ENCODE assay signal across 16 mouse cellular contexts in the genomic region with DNA sequence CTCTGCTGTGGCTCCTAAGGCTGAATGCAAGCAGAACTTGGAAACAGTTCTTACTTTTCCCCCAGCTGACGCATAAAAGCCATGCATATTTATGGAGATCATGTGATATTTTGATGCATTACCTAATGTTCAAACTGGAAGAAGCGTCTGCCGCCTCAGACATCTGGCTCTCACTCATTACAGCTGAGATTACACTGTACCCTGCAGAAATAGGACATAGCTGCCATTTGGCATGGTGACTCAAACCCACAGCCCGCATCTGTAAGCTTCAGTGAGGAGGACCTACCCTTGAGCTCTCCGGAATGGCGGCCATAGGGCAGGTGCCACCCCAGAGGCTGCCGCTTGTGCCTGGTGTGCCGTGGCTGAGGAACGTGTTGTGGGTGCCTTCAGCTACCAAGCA. TPM values are rescaled to one million over a fixed set of nuclear protein-coding genes. Genes with fewer than 3 reads are reported as not detected.
DNase-seq lines count a peak whose midpoint lies in the region; ATAC-seq lines count a peak whose summit lies in the region.
"Had no signal": no experiment of that assay in that cellular context is flagged by ENCODE, and none has a peak within 500 bp of the region (broad histone marks: within the 10 kb centered on the region; RNA-seq: fewer than 3 reads in every experiment).

No protein-coding gene starts in this region.

- H3K4me3 ChIP-seq in embryonic facial prominence, embryonic 14.5 days (ENCODE audit: low read depth, low read length), result no peak overlapping the region
- H3K4me3 ChIP-seq in embryonic facial prominence, embryonic 10.5 days, result no peak overlapping the region
- H3K4me3 ChIP-seq: erythroblast, embryonic 14.5 days; heart, embryonic 15.5 days; myocyte had no signal

- no peak overlapping the region for H3K9ac ChIP-seq in embryonic facial prominence, embryonic 14.5 days (ENCODE audit: low read depth, low read length)
- H3K9ac ChIP-seq: heart, embryonic 15.5 days had no signal

- no peaks in the 10 kb centered on the region for H3K36me3 ChIP-seq in embryonic facial prominence, embryonic 14.5 days (ENCODE audit: control insufficient read depth, insufficient read depth, low read length)
- H3K36me3 ChIP-seq in embryonic facial prominence, embryonic 10.5 days (replicated peaks), result no peaks in the 10 kb centered on the region
- H3K36me3 ChIP-seq: heart, embryonic 15.5 days had no signal

- no peak overlapping the region for H3K4me2 ChIP-seq in embryonic facial prominence, embryonic 14.5 days (ENCODE audit: low read depth, low read length)
- H3K4me2 ChIP-seq: heart, embryonic 15.5 days had no signal

- H3K9me3 ChIP-seq in embryonic facial prominence, embryonic 14.5 days (ENCODE audit: control insufficient read depth, low read length), result peaks cover 7% of the 10 kb centered on the region; the same call in 1 of the 2 replicates
- peaks cover 6% of the 10 kb centered on the region for H3K9me3 ChIP-seq in embryonic facial prominence, embryonic 10.5 days
- H3K9me3 ChIP-seq: heart, embryonic 15.5 days had no signal

- 72% methylated on average over 9 of the region's 9 CpGs for WGBS in embryonic facial prominence, embryonic 14.5 days
- WGBS in embryonic facial prominence, embryonic 10.5 days, result 92% methylated on average over 9 of the region's 9 CpGs

- 0 out of 2 replicates have a peak, but pooled peaks cover 4% of the 10 kb centered on the region for H3K4me1 ChIP-seq in embryonic facial prominence, embryonic 14.5 days (ENCODE audit: control insufficient read depth, insufficient read depth, low read length)
- peaks cover 19% of the 10 kb centered on the region for H3K4me1 ChIP-seq in embryonic facial prominence, embryonic 10.5 days
- H3K4me1 ChIP-seq: heart, embryonic 15.5 days had no signal

- DNase-seq in embryonic facial prominence, embryonic 14.5 days (ENCODE audit: low spot score), result peak; percentile 38
- DNase-seq in embryonic facial prominence, embryonic 10.5 days (ENCODE audit: low spot score), result no peak
- DNase-seq in right cerebral cortex, adult 18-20 months, result peak; percentile 62
- no peak for DNase-seq in right cerebral cortex, postnatal 4 days
- peak; percentile 22 to 69 for DNase-seq in left cerebral cortex, adult 8-10 months (ENCODE audit: low spot score in 2 of 2)
- no peak for DNase-seq in neural tube, embryonic 10.5 days (ENCODE audit: extremely low spot score, low spot score)
- no peak for DNase-seq in gastrocnemius, postnatal 10 days
- DNase-seq in T-cell, adult 2 months (ENCODE audit: low spot score), result no peak
- DNase-seq: adrenal gland, postnatal 14 days; lung, postnatal 10 days; thymus, adult 18-20 months had no signal

- ATAC-seq in embryonic facial prominence, embryonic 14.5 days (ENCODE audit: low read depth), result no peak

- no peak overlapping the region for H3K27ac ChIP-seq in embryonic facial prominence, embryonic 14.5 days (replicated peaks; ENCODE audit: low read depth, low read length)
- no peak overlapping the region for H3K27ac ChIP-seq in embryonic facial prominence, embryonic 10.5 days (replicated peaks)
- H3K27ac ChIP-seq: heart, embryonic 15.5 days had no signal

- no peaks in the 10 kb centered on the region for H3K27me3 ChIP-seq in embryonic facial prominence, embryonic 14.5 days (replicated peaks; ENCODE audit: control insufficient read depth, insufficient read depth, low read length)
- H3K27me3 ChIP-seq in embryonic facial prominence, embryonic 10.5 days (replicated peaks; ENCODE audit: low read depth, poor library complexity, severe bottlenecking), result peaks cover 22% of the 10 kb centered on the region
- H3K27me3 ChIP-seq: heart, embryonic 15.5 days had no signal

RNA-seq across cellular contexts. Expression of gene Nipal3, which starts 36.4 kb away (rescaled TPM):
- 2.9 and 3.0 TPM in 2 replicates for polyA plus RNA-seq in embryonic facial prominence, embryonic 14.5 days (2014; fragmentation: Nextera tagmentation; extraction: Ambion mirVana)
- 3.2 and 3.7 TPM in 2 replicates for polyA plus RNA-seq in embryonic facial prominence, embryonic 10.5 days (2016; fragmentation: Nextera tagmentation; extraction: Ambion mirVana)
- total RNA-seq in left cerebral cortex, adult 8-10 months (2022), result 100 to 1,000 TPM in 3 of 4 experiments, 10 to 100 TPM in 1; 96.7 to 124 (median 114) TPM
- total RNA-seq in gastrocnemius, postnatal 10 days (2021), result 1 to 10 TPM; 6.4 to 6.9 TPM

RNA-seq across cellular contexts. Expression of gene Stpg1, which starts 36.6 kb away (rescaled TPM):
- 0.65 TPM in 1 of 2 replicates, not detected in the other for polyA plus RNA-seq in embryonic facial prominence, embryonic 14.5 days (2014; fragmentation: Nextera tagmentation; extraction: Ambion mirVana)
- 0.18 and 0.37 TPM in 2 replicates for polyA plus RNA-seq in embryonic facial prominence, embryonic 10.5 days (2016; fragmentation: Nextera tagmentation; extraction: Ambion mirVana)
- total RNA-seq in left cerebral cortex, adult 8-10 months (2022), result 1 to 10 TPM in 3 of 4 experiments, under 1 TPM in 1; 0.83 to 1.3 (median 1.2) TPM
- total RNA-seq in gastrocnemius, postnatal 10 days (2021), result not detected
- total RNA-seq: gastrocnemius, postnatal 4 days; liver, adult 2 months had no signal
- polyA plus RNA-seq: liver, adult 2 months; myocyte had no signal

RNA-seq across cellular contexts. Expression of gene Grhl3, which starts 42.2 kb away (rescaled TPM):
- 13.3 and 21.3 TPM in 2 replicates for polyA plus RNA-seq in embryonic facial prominence, embryonic 14.5 days (2014; fragmentation: Nextera tagmentation; extraction: Ambion mirVana)
- 7.6 and 9.6 TPM in 2 replicates for polyA plus RNA-seq in embryonic facial prominence, embryonic 10.5 days (2016; fragmentation: Nextera tagmentation; extraction: Ambion mirVana)
- total RNA-seq in left cerebral cortex, adult 8-10 months (2022), result 1 to 10 TPM; 1.1 to 1.8 (median 1.5) TPM
- under 1 TPM; 0.18 to 0.26 TPM for total RNA-seq in gastrocnemius, postnatal 10 days (2021)
- polyA plus RNA-seq: erythroblast, embryonic 14.5 days had no signal

Comparison
In these comparisons a context has a peak if more than half of its experiments do, and no peak if none do; other contexts are left out.
1. DNase-seq: peak in embryonic facial prominence, embryonic 14.5 days (single experiment), right cerebral cortex, adult 18-20 months (single experiment) and left cerebral cortex, adult 8-10 months (2 of 2); none in embryonic facial prominence, embryonic 10.5 days (single experiment), right cerebral cortex, postnatal 4 days (single experiment), neural tube, embryonic 10.5 days (single experiment), gastrocnemius, postnatal 10 days (single experiment) and T-cell, adult 2 months (single experiment).
2. RNA of gene Nipal3, which starts 36.4 kb away (total RNA-seq): 96.7 to 124 TPM in left cerebral cortex, adult 8-10 months; 6.4 to 6.9 TPM in gastrocnemius, postnatal 10 days; every median in the first group is over 10 times any median in the second.